Mouse (Mus musculus) cortical plate, adult 2 months (tissue): ENCODE measurements at regions not wholly inside any gene's neighbourhood (a gene's known extent, or its start where the extent isn't known, plus 50 kb on each side); places are given as distances from the start of the nearest gene placed in this dataset.

ENCODE experiments used
- CTCF ChIP-seq: fragments of 200-500 bp; IDR thresholded peaks from 2 replicates; pipeline ENCODE4 v1.5.1; 2011; ENCODE audit warnings: mild to moderate bottlenecking, control low read depth, low read length; ENCODE audit not compliant: insufficient read depth; ENCODE audit errors: extremely low read depth
- POLR2A ChIP-seq: fragments of 200-500 bp; IDR thresholded peaks from 2 replicates; pipeline ENCODE4 v1.6.1; 2011; ENCODE audit warnings: mild to moderate bottlenecking, low read length, control low read depth; ENCODE audit not compliant: insufficient read depth; ENCODE audit errors: extremely low read depth

GRCm38 (mm10) chr5:51850091-51850490 is 282.6 kb upstream of the Ppargc1a start:
- no peak for TF ChIP-seq POLR2A
- no peak for TF ChIP-seq CTCF
